Mouse (Mus musculus): ENCODE results near the gene Pptc7. TPM values are rescaled to one million over a fixed set of nuclear protein-coding genes. Genes with fewer than 3 reads are reported as not detected.

Pptc7 gene
- total RNA-seq, 1 experiment: 21.1 TPM

GRCm38 (mm10) chr5:122249281-122249680 lies 34.9 kb upstream of the Pptc7 start:
- no peaks in the 10 kb centered on the region for H3K4me1 ChIP-seq (ENCODE audit: control insufficient read depth in 2 of 2, insufficient read depth in 2 of 2, low read length in 2 of 2, poor library complexity in 1 of 2)

GRCm38 (mm10) chr5:122251895-122252606 lies 32.1 kb upstream of the Pptc7 start:
- peaks cover 23% of the 10 kb centered on the region; the same call in 1 of the 2 replicates for H3K36me3 ChIP-seq (ENCODE audit: control insufficient read depth, insufficient read depth, low read length, poor library complexity, severe bottlenecking)

More at GRCm38 (mm10) chr5:122249281-122249680, 34.9 kb upstream of the Pptc7 start:
- Histone ChIP-seq H3K9ac (ENCODE audit: insufficient read depth, low read depth, low read length, poor library complexity, severe bottlenecking) (no peak overlapping the region), H3K4me3 (ENCODE audit: insufficient read depth in 1 of 2, low read depth in 1 of 2, low read length in 2 of 2, poor library complexity in 1 of 2, severe bottlenecking in 1 of 2) (no peak overlapping the region), H3K36me3 (ENCODE audit: control insufficient read depth, insufficient read depth, low read length, poor library complexity, severe bottlenecking) (peaks cover 9% of the 10 kb centered on the region; the same call in 1 of the 2 replicates), H3K27ac (ENCODE audit: insufficient read depth, low read depth, low read length, poor library complexity, severe bottlenecking) (no peak overlapping the region), H3K9me3 (ENCODE audit: control insufficient read depth, insufficient read depth, low read depth, low read length) (no peaks in the 10 kb centered on the region)
- no peak for TF ChIP-seq MAFK (IDR thresholded peaks at IDR 0.05; ENCODE audit: insufficient read depth, low read depth, low read length)
- TF ChIP-seq ZNF384 (IDR thresholded peaks at IDR 0.05; ENCODE audit: low read depth, low read length): no peak
- TF ChIP-seq ZC3H11A (IDR thresholded peaks at IDR 0.05; ENCODE audit: borderline replicate concordance, low read depth, low read length): no peak
- TF ChIP-seq HCFC1 (IDR thresholded peaks at IDR 0.05; ENCODE audit: borderline replicate concordance, insufficient read depth, low read length): no peak
- TF ChIP-seq CHD2 (IDR thresholded peaks at IDR 0.05; ENCODE audit: low read depth, low read length): no peak
- no peak for DNase-seq (ENCODE audit: low read depth, low spot score)
- in situ Hi-C loops (cut with MboI; ENCODE audit: low sequenced_read_pairs in 2 of 2, unreplicated experiment in 2 of 2): no loop called here

GRCm38 (mm10) chr5:122258027-122258741 lies 26.0 kb upstream of the Pptc7 start:
- Histone ChIP-seq H3K9ac (ENCODE audit: insufficient read depth, low read depth, low read length, poor library complexity, severe bottlenecking) (no peak overlapping the region), H3K4me1 (ENCODE audit: control insufficient read depth in 2 of 2, insufficient read depth in 2 of 2, low read length in 2 of 2, poor library complexity in 1 of 2) (no peaks in the 10 kb centered on the region), H3K9me3 (ENCODE audit: control insufficient read depth, insufficient read depth, low read depth, low read length) (no peaks in the 10 kb centered on the region), H3K36me3 (ENCODE audit: control insufficient read depth, insufficient read depth, low read length, poor library complexity, severe bottlenecking) (peaks cover 17% of the 10 kb centered on the region; the same call in 1 of the 2 replicates), H3K4me3 (ENCODE audit: insufficient read depth in 1 of 2, low read depth in 1 of 2, low read length in 2 of 2, poor library complexity in 1 of 2, severe bottlenecking in 1 of 2) (no peak overlapping the region), H3K27ac (ENCODE audit: insufficient read depth, low read depth, low read length, poor library complexity, severe bottlenecking) (no peak overlapping the region)
- in situ Hi-C loops (cut with MboI; ENCODE audit: low sequenced_read_pairs in 2 of 2, unreplicated experiment in 2 of 2): no loop called here
- no peak for TF ChIP-seq ZC3H11A (IDR thresholded peaks at IDR 0.05; ENCODE audit: borderline replicate concordance, low read depth, low read length)
- TF ChIP-seq ZNF384 (IDR thresholded peaks at IDR 0.05; ENCODE audit: low read depth, low read length): no peak
- no peak for TF ChIP-seq CHD2 (IDR thresholded peaks at IDR 0.05; ENCODE audit: low read depth, low read length)
- no peak for TF ChIP-seq MAFK (IDR thresholded peaks at IDR 0.05; ENCODE audit: insufficient read depth, low read depth, low read length)
- no peak for TF ChIP-seq HCFC1 (IDR thresholded peaks at IDR 0.05; ENCODE audit: borderline replicate concordance, insufficient read depth, low read length)
- DNase-seq (ENCODE audit: low read depth, low spot score): no peak

More at GRCm38 (mm10) chr5:122251895-122252606, 32.1 kb upstream of the Pptc7 start:
- Histone ChIP-seq H3K9ac (ENCODE audit: insufficient read depth, low read depth, low read length, poor library complexity, severe bottlenecking) (no peak overlapping the region), H3K4me3 (ENCODE audit: insufficient read depth in 1 of 2, low read depth in 1 of 2, low read length in 2 of 2, poor library complexity in 1 of 2, severe bottlenecking in 1 of 2) (no peak overlapping the region), H3K27ac (ENCODE audit: insufficient read depth, low read depth, low read length, poor library complexity, severe bottlenecking) (no peak overlapping the region), H3K4me1 (ENCODE audit: control insufficient read depth in 2 of 2, insufficient read depth in 2 of 2, low read length in 2 of 2, poor library complexity in 1 of 2) (no peaks in the 10 kb centered on the region), H3K9me3 (ENCODE audit: control insufficient read depth, insufficient read depth, low read depth, low read length) (no peaks in the 10 kb centered on the region)
- DNase-seq (ENCODE audit: low read depth, low spot score): no peak
- in situ Hi-C loops (cut with MboI; ENCODE audit: low sequenced_read_pairs in 2 of 2, unreplicated experiment in 2 of 2): no loop called here
- TF ChIP-seq CHD2 (IDR thresholded peaks at IDR 0.05; ENCODE audit: low read depth, low read length) (no peak), MAFK (IDR thresholded peaks at IDR 0.05; ENCODE audit: insufficient read depth, low read depth, low read length) (no peak), ZNF384 (IDR thresholded peaks at IDR 0.05; ENCODE audit: low read depth, low read length) (no peak), ZC3H11A (IDR thresholded peaks at IDR 0.05; ENCODE audit: borderline replicate concordance, low read depth, low read length) (no peak), HCFC1 (IDR thresholded peaks at IDR 0.05; ENCODE audit: borderline replicate concordance, insufficient read depth, low read length) (no peak)

- DNase-seq (ENCODE audit: low read depth, low spot score): no peak
- H3K36me3 ChIP-seq (ENCODE audit: control insufficient read depth, insufficient read depth, low read length, poor library complexity, severe bottlenecking): no peaks in the 10 kb centered on the region; the same call in 1 of the 2 replicates
- H3K27ac ChIP-seq (ENCODE audit: insufficient read depth, low read depth, low read length, poor library complexity, severe bottlenecking): no peak overlapping the region
- in situ Hi-C loops (cut with MboI; ENCODE audit: low sequenced_read_pairs in 2 of 2, unreplicated experiment in 2 of 2): no loop called here
- peaks cover 1 to 2% of the 10 kb centered on the region in 2 experiments; a peak in 1 of 4 replicates for H3K4me1 ChIP-seq (ENCODE audit: control insufficient read depth in 2 of 2, insufficient read depth in 2 of 2, low read length in 2 of 2, poor library complexity in 1 of 2)
- H3K9ac ChIP-seq (ENCODE audit: insufficient read depth, low read depth, low read length, poor library complexity, severe bottlenecking): no peak overlapping the region
- no peak for TF ChIP-seq ZNF384 (IDR thresholded peaks at IDR 0.05; ENCODE audit: low read depth, low read length)
- TF ChIP-seq MAFK (IDR thresholded peaks at IDR 0.05; ENCODE audit: insufficient read depth, low read depth, low read length): no peak
- TF ChIP-seq CHD2 (IDR thresholded peaks at IDR 0.05; ENCODE audit: low read depth, low read length): no peak
- TF ChIP-seq ZC3H11A (IDR thresholded peaks at IDR 0.05; ENCODE audit: borderline replicate concordance, low read depth, low read length): no peak
- no peak for TF ChIP-seq HCFC1 (IDR thresholded peaks at IDR 0.05; ENCODE audit: borderline replicate concordance, insufficient read depth, low read length)
- H3K9me3 ChIP-seq (ENCODE audit: control insufficient read depth, insufficient read depth, low read depth, low read length): no peaks in the 10 kb centered on the region
- H3K4me3 ChIP-seq (ENCODE audit: insufficient read depth in 1 of 2, low read depth in 1 of 2, low read length in 2 of 2, poor library complexity in 1 of 2, severe bottlenecking in 1 of 2): no peak overlapping the region
Observed at GRCm38 (mm10) chr5:122262104-122262503, 22.1 kb upstream of the Pptc7 start.
